Mouse (Mus musculus): ENCODE results near the gene Dcaf7.

DNA sequence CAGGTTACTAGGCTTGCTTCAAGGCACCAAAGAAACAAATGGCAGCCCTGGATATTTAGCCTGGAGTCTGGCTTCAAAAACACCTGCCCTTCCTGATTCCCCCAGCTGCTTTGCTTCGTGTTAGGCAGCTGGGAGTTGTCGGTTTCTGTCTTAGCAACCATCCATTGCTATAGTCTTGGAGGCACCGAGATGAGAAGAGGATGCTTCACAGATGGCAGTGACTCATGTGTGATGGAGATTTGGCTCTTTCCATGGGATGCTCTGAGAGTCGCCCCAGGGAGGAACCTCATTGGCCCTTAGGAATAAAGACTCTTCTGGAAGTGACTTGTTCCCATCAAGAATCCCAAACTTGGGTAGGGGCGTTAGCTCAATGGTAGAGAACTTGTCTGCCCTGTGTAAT lies 20.2 kb upstream of the Dcaf7 start:
- TF ChIP-seq POLR2A (IDR thresholded peaks at IDR 0.05; ENCODE audit: borderline replicate concordance, insufficient read depth, low read length) (no peak), CTCF (IDR thresholded peaks at IDR 0.05; ENCODE audit: borderline replicate concordance, insufficient read depth, low read depth, low read length) (no peak)
